Mouse (Mus musculus) frontal cortex, postnatal 10 days (tissue): Measurements from ENCODE around the gene Krt5.
"Not testable (repeated sequence)": the region's sequence is repeated elsewhere in the genome, so short reads cannot be mapped to it uniquely, and the experiment has no call there.

Experiments used
- DNase-seq, 2 experiments: peaks; one replicate each; pipeline ENCODE4 v3.0.0; 2022; ENCODE audit warnings: low spot score in 2 of 2, mixed read lengths in 1 of 2

The Krt5 gene

GRCm38 (mm10) chr15:101712720-101713119, at the start of gene Krt5:
Krt5 (minus strand) TSS chr15:101712898.
- no peak for DNase-seq

GRCm38 (mm10) chr15:101742711-101743110, 30.0 kb upstream of the Krt5 start, which contains the start of gene Krt71:
Krt71 (minus strand) TSS chr15:101743109.
- no peak for DNase-seq

- no peak for DNase-seq
Measured at GRCm38 (mm10) chr15:101737786-101738185, 25.1 kb upstream of the Krt5 start.

GRCm38 (mm10) chr15:101730653-101731052, 18.0 kb upstream of the Krt5 start:
- DNase-seq = no peak

GRCm38 (mm10) chr15:101724686-101725085, 12.0 kb upstream of the Krt5 start:
- DNase-seq = no peak

- DNase-seq = no peak
Measured at GRCm38 (mm10) chr15:101715831-101716230, 3.1 kb upstream of the Krt5 start.

GRCm38 (mm10) chr15:101714356-101714755, 1.7 kb upstream of the Krt5 start:
- no peak for DNase-seq

GRCm38 (mm10) chr15:101713731-101714130, 1.0 kb upstream of the Krt5 start:
- DNase-seq = no peak

- DNase-seq = no peak
Measured at GRCm38 (mm10) chr15:101708683-101709082, 4.0 kb downstream of the Krt5 start.

- DNase-seq = no peak
Measured at GRCm38 (mm10) chr15:101707454-101707853, 5.2 kb downstream of the Krt5 start.

- DNase-seq = no peak
Measured at GRCm38 (mm10) chr15:101704066-101704465, 8.6 kb downstream of the Krt5 start.

GRCm38 (mm10) chr15:101702380-101702779, 10.3 kb downstream of the Krt5 start:
- DNase-seq = no peak

GRCm38 (mm10) chr15:101699866-101700265, 12.8 kb downstream of the Krt5 start:
- DNase-seq = no peak

- no peak for DNase-seq
Measured at GRCm38 (mm10) chr15:101699192-101699591, 13.5 kb downstream of the Krt5 start.

- DNase-seq = no peak
Measured at GRCm38 (mm10) chr15:101697326-101698188, 15.1 kb downstream of the Krt5 start.

- no peak for DNase-seq
Measured at GRCm38 (mm10) chr15:101694207-101694606, 18.5 kb downstream of the Krt5 start, which contains the start of gene Krt6a. Krt6a (minus strand) TSS chr15:101694307.

- DNase-seq = not testable (repeated sequence)
Measured at GRCm38 (mm10) chr15:101690460-101690859, 22.2 kb downstream of the Krt5 start.

GRCm38 (mm10) chr15:101688161-101688560, 24.5 kb downstream of the Krt5 start:
- DNase-seq = no peak

GRCm38 (mm10) chr15:101680187-101680586, 32.5 kb downstream of the Krt5 start, which contains the start of gene Krt6b:
Krt6b (minus strand) TSS chr15:101680287.
- no peak for DNase-seq

GRCm38 (mm10) chr15:101675978-101676377, 36.7 kb downstream of the Krt5 start:
- DNase-seq = no peak
